Mouse (Mus musculus) limb, embryonic 14.5 days (tissue): Measurements from ENCODE around the gene Nkap. TPM values are rescaled to one million over a fixed set of nuclear protein-coding genes. Genes with fewer than 3 reads are reported as not detected.
A peak's percentile ranks its signal among the peaks of the same experiment; 100 is the strongest.

Experiments used
- ATAC-seq: fragments of 200-750 bp; cut with Nextera tagmentation; 2 replicates; pipeline ENCODE4 v1.8.0; 2017; ENCODE audit warnings: low read depth, moderate number of reproducible peaks, moderate TSS enrichment; ENCODE audit not compliant: low FRiP score
- DNase-seq: peaks from one replicate; pipeline ENCODE4 v3.0.0-alpha.2; 2015; ENCODE audit warnings: low spot score
- H3K27ac ChIP-seq: fragments of 300-500 bp; sonication (generic); replicated peaks from 2 replicates; pipeline ENCODE4 v1.5.1; 2014; ENCODE audit warnings: low read depth, mild to moderate bottlenecking, low read length, moderate library complexity, mixed read lengths
- H3K27me3 ChIP-seq: fragments of 300-500 bp; sonication (generic); 2 replicates; pipeline ENCODE4 v1.6.1; 2014; ENCODE audit warnings: low read length, mixed read lengths; ENCODE audit not compliant: control insufficient read depth, insufficient read depth
- H3K36me3 ChIP-seq: fragments of 300-500 bp; sonication (generic); 2 replicates; pipeline ENCODE4 v1.6.1; 2014; ENCODE audit warnings: mild to moderate bottlenecking, low read length, moderate library complexity, mixed read lengths; ENCODE audit not compliant: control insufficient read depth, insufficient read depth
- H3K4me1 ChIP-seq: fragments of 300-500 bp; sonication (generic); 2 replicates; pipeline ENCODE4 v1.6.1; 2014; ENCODE audit warnings: antibody characterized with exemption, low read length, mixed read lengths; ENCODE audit not compliant: control insufficient read depth, insufficient read depth
- H3K4me2 ChIP-seq: fragments of 300-500 bp; sonication (generic); replicated peaks from 2 replicates; pipeline ENCODE4 v1.6.1; 2014; ENCODE audit warnings: low read depth, mild to moderate bottlenecking, low read length, moderate library complexity; ENCODE audit not compliant: severe bottlenecking
- H3K4me3 ChIP-seq: fragments of 300-500 bp; sonication (generic); replicated peaks from 2 replicates; pipeline ENCODE4 v1.5.1; 2014; ENCODE audit warnings: low read length
- H3K9ac ChIP-seq: fragments of 300-500 bp; sonication (generic); 2 replicates; pipeline ENCODE4 v1.6.1; 2014; ENCODE audit warnings: mild to moderate bottlenecking, low read depth, low read length, moderate library complexity; ENCODE audit not compliant: severe bottlenecking
- H3K9me3 ChIP-seq: fragments of 300-500 bp; sonication (generic); 2 replicates; pipeline ENCODE4 v1.6.1; 2016; ENCODE audit warnings: low read length; ENCODE audit not compliant: control insufficient read depth
- POLR2A ChIP-seq: fragments of 200-500 bp; IDR thresholded peaks from 2 replicates; pipeline ENCODE4 v1.8.0; 2012; ENCODE audit warnings: inconsistent platforms, mild to moderate bottlenecking, moderate library complexity, borderline replicate concordance; ENCODE audit not compliant: insufficient read depth, insufficient read length; ENCODE audit errors: extremely low read depth
- WGBS: fragments of 180-500 bp; shearing (Covaris S2); extraction: QIAGEN DNeasy Blood & Tissue Kit; methylation state at CpG from one replicate; pipeline ENCODE4 v1.1.7; 2014; 5-methylcytosine and 5-hydroxymethylcytosine counted together
- polyA plus RNA-seq, 2 experiments: library from polyadenylated mRNA; depleted of rRNA in 1 of 2; stranded (reverse) in 1 of 2; unstranded in 1 of 2; fragments of >200 nt; fragmentation: Nextera tagmentation in 1 of 2; extraction: Ambion mirVana in 1 of 2; gene quantifications; 2 replicates each; pipeline versions ENCODE4 v1.2.1 to v1.2.3; 2012 to 2014

Nkap gene
- polyA plus RNA-seq, 2 experiments, result 6.9 to 12.4 TPM

- H3K9me3 ChIP-seq, result no peaks in the 10 kb centered on the region
- WGBS, result 25% methylated on average over 9 of the region's 9 CpGs
- peak overlapping the region; percentile 50 for H3K4me2 ChIP-seq
- no peaks in the 10 kb centered on the region for H3K27me3 ChIP-seq
- ATAC-seq (peak; percentile 10; the same call in 1 of the 2 replicates), DNase-seq (no peak)
- peak overlapping the region; percentile 52 for H3K4me3 ChIP-seq
- no peak for TF ChIP-seq POLR2A
- peak overlapping the region; percentile 81 for H3K27ac ChIP-seq
- H3K9ac ChIP-seq, result no peak overlapping the region
- H3K4me1 ChIP-seq, result 0 out of 2 replicates have a peak, but pooled peaks cover 5% of the 10 kb centered on the region
- H3K36me3 ChIP-seq, result peaks cover 18% of the 10 kb centered on the region
Observed at GRCm38 (mm10) chrX:37085665-37086064, 40.9 kb upstream of the Nkap start.

DNA sequence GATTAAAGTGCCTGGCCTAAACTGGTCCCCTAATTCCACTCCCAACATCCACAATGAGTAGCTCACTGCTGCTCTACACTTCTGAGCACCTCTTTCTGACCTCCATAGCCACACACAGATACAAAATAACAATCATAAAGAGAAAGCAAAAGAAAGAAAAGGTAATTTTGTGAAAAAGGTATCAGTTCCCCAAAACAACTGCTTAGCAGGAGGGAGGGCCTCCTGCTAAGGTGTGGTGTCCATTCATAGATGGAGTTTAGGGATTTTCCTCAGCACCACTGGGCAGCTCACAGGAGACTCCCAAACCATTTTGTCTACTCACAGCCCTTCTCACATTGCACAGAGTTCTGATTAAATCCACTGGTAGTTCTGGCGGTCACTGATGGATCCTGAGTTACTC, 37.8 kb upstream of the Nkap start:
- Histone ChIP-seq H3K4me3 (no peak overlapping the region), H3K36me3 (peaks cover 3% of the 10 kb centered on the region; the same call in 1 of the 2 replicates), H3K9me3 (no peaks in the 10 kb centered on the region), H3K4me1 (no peaks in the 10 kb centered on the region), H3K27ac (no peak overlapping the region), H3K9ac (no peak overlapping the region), H3K4me2 (no peak overlapping the region), H3K27me3 (no peaks in the 10 kb centered on the region)
- ATAC-seq, result no peak
- no peak for TF ChIP-seq POLR2A
- 74% methylated on average over 1 of the region's 1 CpGs for WGBS
- DNase-seq, result no peak

GRCm38 (mm10) chrX:37091457-37091856, 35.1 kb upstream of the Nkap start:
- no peak overlapping the region for H3K9ac ChIP-seq
- ATAC-seq, result no peak
- 89% methylated on average over 3 of the region's 3 CpGs for WGBS
- no peak overlapping the region for H3K27ac ChIP-seq
- H3K27me3 ChIP-seq, result no peaks in the 10 kb centered on the region
- no peak for DNase-seq
- peaks cover 5% of the 10 kb centered on the region for H3K36me3 ChIP-seq
- no peak for TF ChIP-seq POLR2A
- no peak overlapping the region for H3K4me3 ChIP-seq
- no peaks in the 10 kb centered on the region for H3K4me1 ChIP-seq
- H3K9me3 ChIP-seq, result no peaks in the 10 kb centered on the region
- H3K4me2 ChIP-seq, result no peak overlapping the region

GRCm38 (mm10) chrX:37095106-37095768, 31.4 kb upstream of the Nkap start:
- ATAC-seq (no peak), DNase-seq (no peak)
- H3K27ac ChIP-seq, result no peak overlapping the region
- H3K4me2 ChIP-seq, result no peak overlapping the region
- no peaks in the 10 kb centered on the region for H3K27me3 ChIP-seq
- no peak overlapping the region for H3K4me3 ChIP-seq
- no peaks in the 10 kb centered on the region for H3K9me3 ChIP-seq
- H3K9ac ChIP-seq, result no peak overlapping the region
- WGBS, result 90% methylated on average over 11 of the region's 11 CpGs
- H3K36me3 ChIP-seq, result peaks cover 11% of the 10 kb centered on the region
- no peak for TF ChIP-seq POLR2A
- no peaks in the 10 kb centered on the region for H3K4me1 ChIP-seq

GRCm38 (mm10) chrX:37098681-37099080, 27.9 kb upstream of the Nkap start:
- Histone ChIP-seq H3K9ac (no peak overlapping the region), H3K4me2 (no peak overlapping the region), H3K9me3 (no peaks in the 10 kb centered on the region), H3K4me3 (no peak overlapping the region), H3K27me3 (no peaks in the 10 kb centered on the region), H3K36me3 (peaks cover 8% of the 10 kb centered on the region), H3K4me1 (no peaks in the 10 kb centered on the region), H3K27ac (no peak overlapping the region)
- DNase-seq (no peak), ATAC-seq (no peak)
- WGBS, result 92% methylated on average over 3 of the region's 3 CpGs
- TF ChIP-seq POLR2A, result no peak

GRCm38 (mm10) chrX:37103826-37104225, 22.8 kb upstream of the Nkap start:
- TF ChIP-seq POLR2A, result no peak
- DNase-seq (no peak), ATAC-seq (no peak)
- H3K27ac ChIP-seq, result no peak overlapping the region
- H3K27me3 ChIP-seq, result no peaks in the 10 kb centered on the region
- H3K36me3 ChIP-seq, result 0 out of 2 replicates have a peak, but pooled peaks cover 2% of the 10 kb centered on the region
- H3K4me2 ChIP-seq, result no peak overlapping the region
- no peaks in the 10 kb centered on the region for H3K4me1 ChIP-seq
- H3K4me3 ChIP-seq, result no peak overlapping the region
- no peaks in the 10 kb centered on the region for H3K9me3 ChIP-seq
- no peak overlapping the region for H3K9ac ChIP-seq
- WGBS, result 88% methylated on average over 2 of the region's 2 CpGs
